Mouse (Mus musculus): ENCODE results near the gene Inhbe.
"Not testable (repeated sequence)": the region's sequence is repeated elsewhere in the genome, so short reads cannot be mapped to it uniquely, and the experiment has no call there.

GRCm38 (mm10) chr10:127314950-127315349 is 39.3 kb downstream of the Inhbe start:
- not testable (repeated sequence) for TF ChIP-seq GATA1 (IDR thresholded peaks at IDR 0.05; ENCODE audit: borderline replicate concordance, low read length); FLI1 (IDR thresholded peaks at IDR 0.05; ENCODE audit: low read length)

All from megakaryocyte, embryonic 14.5 days (primary cell).